Mouse (Mus musculus) embryonic facial prominence, embryonic 13.5 days (tissue): ENCODE results near the gene Vgll4. TPM values are rescaled to one million over a fixed set of nuclear protein-coding genes. Genes with fewer than 3 reads are reported as not detected.

Experiments used
- ATAC-seq: fragments of 200-750 bp; cut with Nextera tagmentation; 2 replicates; pipeline ENCODE4 v1.8.0; 2017; ENCODE audit warnings: low read depth; ENCODE audit not compliant: insufficient number of reproducible peaks, insufficient read depth, low FRiP score, low TSS enrichment
- H3K27ac ChIP-seq: fragments of 300-500 bp; sonication (generic); 2 replicates; pipeline ENCODE4 v1.5.1; 2015; ENCODE audit warnings: moderate library complexity, mild to moderate bottlenecking, inconsistent platforms
- H3K27me3 ChIP-seq: fragments of 300-500 bp; sonication (generic); 2 replicates; pipeline ENCODE4 v1.6.1; 2015; ENCODE audit warnings: mild to moderate bottlenecking, inconsistent platforms
- H3K36me3 ChIP-seq: fragments of 300-500 bp; sonication (generic); 2 replicates; pipeline ENCODE4 v1.6.1; 2015; ENCODE audit warnings: mild to moderate bottlenecking, inconsistent platforms
- H3K4me1 ChIP-seq: fragments of 300-500 bp; sonication (generic); 2 replicates; pipeline ENCODE4 v1.6.1; 2015; ENCODE audit warnings: inconsistent platforms
- H3K4me2 ChIP-seq: fragments of 300-500 bp; sonication (generic); 2 replicates; pipeline ENCODE4 v1.6.1; 2015; ENCODE audit warnings: moderate library complexity, mild to moderate bottlenecking, inconsistent platforms
- H3K4me3 ChIP-seq: fragments of 300-500 bp; sonication (generic); 2 replicates; pipeline ENCODE4 v1.5.1; 2015; ENCODE audit warnings: mild to moderate bottlenecking, inconsistent platforms
- H3K9ac ChIP-seq: fragments of 300-500 bp; sonication (generic); 2 replicates; pipeline ENCODE4 v1.6.1; 2015; ENCODE audit warnings: mild to moderate bottlenecking, inconsistent platforms
- H3K9me3 ChIP-seq: fragments of 300-500 bp; sonication (generic); 2 replicates; pipeline ENCODE4 v1.6.1; 2016; ENCODE audit warnings: inconsistent platforms
- WGBS: fragments of 180-500 bp; shearing (Covaris S2); methylation state at CpG from one replicate; pipeline ENCODE4 v1.1.7; 2015; ENCODE audit warnings: mixed read lengths; 5-methylcytosine and 5-hydroxymethylcytosine counted together
- polyA plus RNA-seq: library from polyadenylated mRNA; unstranded; fragments of >200 nt; fragmentation: Nextera tagmentation; extraction: Ambion mirVana; gene quantifications from 2 replicates; pipeline ENCODE4 v1.2.1, GENCODE M21; 2015

Gene Vgll4
- polyA plus RNA-seq, 1 experiment from 2014 or later: 148 TPM

DNA sequence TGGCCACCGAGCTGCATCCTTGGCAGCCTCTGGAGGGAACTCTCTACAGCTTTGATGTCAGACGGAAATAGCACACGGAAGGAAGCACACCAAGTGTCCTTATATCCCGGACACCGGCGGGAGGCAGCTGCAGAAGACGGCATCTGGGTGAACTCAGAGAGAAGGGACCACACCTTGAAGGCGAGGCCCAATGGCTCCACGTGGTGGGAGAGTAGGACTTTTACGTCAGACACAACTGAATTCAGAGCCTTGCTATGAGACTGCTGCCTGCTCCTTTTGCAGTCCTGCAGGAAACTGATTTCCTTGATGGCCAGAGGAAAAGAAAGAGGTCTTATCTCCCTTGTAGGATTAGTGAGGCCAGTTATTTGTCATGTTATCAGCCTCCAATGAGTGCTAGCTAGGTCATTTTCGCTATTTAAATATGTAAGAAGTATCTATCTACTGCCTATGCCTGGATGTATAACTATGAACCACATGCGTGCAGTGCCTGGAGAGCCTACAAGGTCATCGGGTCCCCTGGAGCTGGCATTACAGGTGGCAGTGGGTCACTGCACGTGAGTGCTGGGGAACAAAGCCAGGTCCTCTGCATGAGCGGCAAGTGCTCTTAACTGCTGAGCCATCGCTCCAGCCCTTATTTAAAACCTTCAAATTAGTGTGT, 28.7 kb upstream of the Vgll4 start:
- Histone ChIP-seq H3K27me3 (no peaks in the 10 kb centered on the region), H3K4me3 (no peak overlapping the region), H3K27ac (0 out of 2 replicates have a peak overlapping the region, but pooled peaks have one; percentile 48), H3K36me3 (peaks cover 20% of the 10 kb centered on the region), H3K4me1 (peaks cover 30% of the 10 kb centered on the region), H3K4me2 (no peak overlapping the region), H3K9ac (no peak overlapping the region), H3K9me3 (no peaks in the 10 kb centered on the region)
- 81% methylated on average over 16 of the region's 16 CpGs for WGBS
- ATAC-seq: no peak

DNA sequence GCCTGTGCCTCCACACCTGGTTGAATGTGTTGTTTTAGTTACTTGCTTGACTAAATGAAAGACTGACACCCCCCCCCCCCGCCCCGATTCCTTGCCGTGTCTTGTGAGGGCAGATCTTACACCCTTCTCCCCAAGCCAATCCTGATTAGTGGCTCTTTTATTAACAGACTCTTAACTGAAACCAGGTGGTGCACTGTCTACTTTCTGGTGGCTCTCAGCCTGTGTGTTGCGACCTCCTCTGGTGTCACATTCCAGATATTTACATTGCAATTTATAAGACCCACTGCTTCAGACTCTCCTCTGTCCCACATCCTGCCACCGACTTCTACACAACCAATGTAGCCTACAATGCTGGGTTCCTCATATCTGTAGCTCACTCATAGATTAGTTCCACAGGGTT, 27.7 kb upstream of the Vgll4 start:
- Histone ChIP-seq H3K4me2 (no peak overlapping the region), H3K27me3 (no peaks in the 10 kb centered on the region), H3K4me1 (peaks cover 36% of the 10 kb centered on the region), H3K9ac (no peak overlapping the region), H3K36me3 (peaks cover 14% of the 10 kb centered on the region), H3K9me3 (no peaks in the 10 kb centered on the region), H3K27ac (peak overlapping the region; percentile 48; the same call in 1 of the 2 replicates), H3K4me3 (no peak overlapping the region)
- WGBS: 20% methylated on average over 5 of the region's 5 CpGs
- ATAC-seq: no peak

DNA sequence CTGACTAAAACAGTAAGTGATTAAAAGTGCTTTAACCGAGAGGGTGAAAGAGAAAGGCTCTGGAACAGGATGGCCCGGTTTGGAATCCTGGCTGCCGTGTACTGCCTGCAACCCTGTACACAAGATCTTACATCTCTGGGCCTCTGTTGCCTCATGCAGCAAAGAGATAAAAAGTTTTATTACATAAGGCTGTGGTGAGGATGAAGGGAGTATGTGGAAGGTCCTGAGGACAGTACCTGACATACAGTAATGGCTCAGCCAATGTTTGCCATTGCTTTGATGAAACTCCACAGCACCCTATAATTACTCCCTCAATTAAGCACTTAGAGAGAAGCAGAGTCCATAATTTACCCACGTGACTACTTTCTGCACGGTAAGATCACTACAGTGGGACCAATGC, 27.1 kb upstream of the Vgll4 start:
- WGBS: 51% methylated on average over 5 of the region's 5 CpGs
- Histone ChIP-seq H3K27ac (peak overlapping the region; percentile 48; the same call in 1 of the 2 replicates), H3K4me2 (no peak overlapping the region), H3K4me1 (peaks cover 42% of the 10 kb centered on the region), H3K9me3 (no peaks in the 10 kb centered on the region), H3K4me3 (no peak overlapping the region), H3K36me3 (peaks cover 12% of the 10 kb centered on the region), H3K9ac (peak overlapping the region; percentile 36; the same call in 1 of the 2 replicates), H3K27me3 (no peaks in the 10 kb centered on the region)
- no peak for ATAC-seq

DNA sequence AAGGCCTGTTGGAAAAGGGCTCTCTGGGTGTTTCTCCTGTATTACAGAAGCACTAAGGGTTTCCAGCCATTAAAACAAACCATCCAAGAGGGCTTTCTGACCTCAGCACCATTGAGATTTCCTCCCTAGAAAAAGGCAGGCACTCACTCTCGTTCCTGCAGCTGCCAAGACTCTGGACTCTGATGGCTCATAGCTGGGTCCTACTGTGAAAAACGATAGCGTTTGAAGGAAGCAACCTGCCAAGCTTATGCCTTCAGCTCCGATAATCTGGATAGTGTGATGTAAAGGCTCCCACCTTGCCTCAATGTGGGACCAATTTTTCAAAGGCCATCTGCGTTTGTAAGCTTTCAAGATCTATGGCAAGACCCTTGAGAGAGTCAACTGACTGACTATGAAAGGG, 24.3 kb upstream of the Vgll4 start:
- peak overlapping the region; percentile 48 for H3K27ac ChIP-seq
- H3K4me1 ChIP-seq: peaks cover 59% of the 10 kb centered on the region
- H3K27me3 ChIP-seq: no peaks in the 10 kb centered on the region
- 88% methylated on average over 5 of the region's 5 CpGs for WGBS
- no peaks in the 10 kb centered on the region for H3K36me3 ChIP-seq
- no peak overlapping the region for H3K4me3 ChIP-seq
- ATAC-seq: no peak
- H3K4me2 ChIP-seq: no peak overlapping the region
- no peak overlapping the region for H3K9ac ChIP-seq
- no peaks in the 10 kb centered on the region for H3K9me3 ChIP-seq

DNA sequence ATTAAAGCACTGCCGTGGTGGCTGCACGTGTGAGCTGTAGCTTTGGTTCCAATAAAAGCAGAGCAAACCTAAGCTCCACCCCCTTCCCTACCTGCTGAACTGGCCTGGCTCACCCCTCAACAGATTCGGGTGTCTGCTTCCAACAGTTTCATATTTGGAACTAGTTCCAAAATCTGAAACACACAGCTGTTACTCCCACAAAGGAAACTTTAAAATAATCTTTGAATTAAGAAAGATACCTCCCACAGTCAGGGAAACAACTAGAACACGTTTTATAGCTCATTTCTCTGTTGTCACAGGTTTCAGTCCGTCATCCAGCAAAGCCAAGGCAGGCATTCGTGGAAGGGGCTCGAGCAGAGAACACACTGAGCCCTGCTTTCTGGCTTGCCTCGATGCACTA, 23.9 kb upstream of the Vgll4 start:
- Histone ChIP-seq H3K27ac (peak overlapping the region; percentile 48), H3K36me3 (no peaks in the 10 kb centered on the region), H3K4me2 (no peak overlapping the region), H3K9me3 (no peaks in the 10 kb centered on the region), H3K27me3 (no peaks in the 10 kb centered on the region), H3K4me1 (peaks cover 61% of the 10 kb centered on the region), H3K9ac (no peak overlapping the region), H3K4me3 (no peak overlapping the region)
- ATAC-seq: no peak
- 40% methylated on average over 8 of the region's 8 CpGs for WGBS

DNA sequence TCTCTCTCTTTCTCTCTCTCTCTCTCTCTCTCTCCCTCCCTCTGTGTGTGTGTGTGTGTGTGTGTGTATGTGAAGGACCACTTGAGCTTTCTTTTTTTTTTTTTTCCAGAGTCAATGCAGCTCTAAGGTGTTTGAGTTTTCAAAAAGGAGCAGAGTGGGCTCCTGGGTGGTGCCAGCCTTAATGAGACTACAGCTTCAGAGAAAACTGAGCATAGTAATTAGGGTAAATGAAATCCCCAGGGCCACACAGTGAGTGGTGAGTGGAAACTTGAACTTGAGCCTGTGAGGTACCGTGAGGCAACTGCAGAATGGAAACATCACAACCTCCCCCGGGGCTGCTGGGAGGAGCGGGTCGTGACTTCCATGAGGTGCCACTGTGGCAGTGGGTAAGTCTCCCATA, 22.1 kb upstream of the Vgll4 start:
- no peaks in the 10 kb centered on the region for H3K36me3 ChIP-seq
- H3K27me3 ChIP-seq: no peaks in the 10 kb centered on the region
- H3K9ac ChIP-seq: no peak overlapping the region
- ATAC-seq: no peak
- H3K4me2 ChIP-seq: no peak overlapping the region
- no peaks in the 10 kb centered on the region for H3K9me3 ChIP-seq
- 57% methylated on average over 4 of the region's 4 CpGs for WGBS
- peaks cover 55% of the 10 kb centered on the region for H3K4me1 ChIP-seq
- H3K4me3 ChIP-seq: no peak overlapping the region
- H3K27ac ChIP-seq: no peak overlapping the region

DNA sequence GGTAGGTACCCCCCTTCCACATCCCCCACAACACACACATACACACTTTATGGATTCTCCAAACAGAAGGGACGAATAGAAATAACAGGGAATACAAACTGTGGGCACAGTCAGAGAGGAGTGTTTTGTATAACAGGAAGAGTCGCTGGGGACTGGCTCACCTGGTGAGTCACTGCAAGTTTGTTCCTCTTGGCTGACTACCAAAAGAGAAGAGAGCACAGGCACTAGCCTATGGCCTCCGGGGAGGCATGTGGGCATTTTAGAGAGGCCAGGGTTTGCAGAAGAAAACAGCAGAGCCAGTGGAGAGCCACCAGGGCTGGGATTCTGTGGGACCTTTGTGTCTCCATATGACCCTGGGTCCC, 18.8 kb upstream of the Vgll4 start:
- H3K4me1 ChIP-seq: peaks cover 49% of the 10 kb centered on the region
- H3K27ac ChIP-seq: peak overlapping the region; percentile 76
- 66% methylated on average over 3 of the region's 3 CpGs for WGBS
- no peaks in the 10 kb centered on the region for H3K9me3 ChIP-seq
- H3K36me3 ChIP-seq: no peaks in the 10 kb centered on the region
- H3K9ac ChIP-seq: no peak overlapping the region
- ATAC-seq: peak; percentile 59; the same call in 1 of the 2 replicates
- H3K4me3 ChIP-seq: no peak overlapping the region
- H3K27me3 ChIP-seq: no peaks in the 10 kb centered on the region
- H3K4me2 ChIP-seq: no peak overlapping the region

DNA sequence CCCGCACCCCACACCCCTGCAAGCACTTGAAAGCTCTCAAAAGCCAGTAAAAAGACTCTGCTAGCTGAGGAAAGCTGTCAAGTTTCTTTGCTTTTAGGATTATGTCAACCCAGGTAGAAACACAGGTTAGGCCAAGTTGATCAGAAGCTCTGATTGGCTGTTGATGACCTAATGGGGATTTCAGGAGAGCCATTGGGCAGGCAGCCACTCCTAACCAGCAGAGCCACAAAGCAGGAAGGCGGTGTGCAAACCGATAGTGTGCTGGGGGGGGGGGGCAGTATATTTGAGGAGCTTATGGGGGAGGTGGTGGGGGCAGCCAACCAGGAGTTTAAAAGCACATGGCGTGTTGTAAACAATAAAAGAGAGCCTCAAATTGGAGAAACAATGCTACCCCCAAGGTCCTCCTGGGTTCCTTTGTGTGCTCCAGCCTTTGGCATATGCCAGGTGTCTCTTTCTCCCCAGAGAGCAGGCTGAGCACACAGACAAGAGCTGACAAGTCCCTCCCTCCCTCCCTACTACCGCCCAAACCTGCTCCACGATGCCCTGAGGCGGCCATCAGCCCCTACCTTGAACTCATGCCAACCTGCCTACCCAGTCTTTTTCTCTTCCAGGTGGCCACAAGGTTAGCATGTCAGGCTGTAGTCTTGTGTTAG, 18.3 kb upstream of the Vgll4 start:
- H3K4me3 ChIP-seq: no peak overlapping the region
- H3K36me3 ChIP-seq: no peaks in the 10 kb centered on the region
- no peak overlapping the region for H3K9ac ChIP-seq
- WGBS: 52% methylated on average over 7 of the region's 7 CpGs
- no peaks in the 10 kb centered on the region for H3K27me3 ChIP-seq
- H3K27ac ChIP-seq: peak overlapping the region; percentile 76
- peaks cover 46% of the 10 kb centered on the region for H3K4me1 ChIP-seq
- no peaks in the 10 kb centered on the region for H3K9me3 ChIP-seq
- no peak overlapping the region for H3K4me2 ChIP-seq
- peak; percentile 86 for ATAC-seq

DNA sequence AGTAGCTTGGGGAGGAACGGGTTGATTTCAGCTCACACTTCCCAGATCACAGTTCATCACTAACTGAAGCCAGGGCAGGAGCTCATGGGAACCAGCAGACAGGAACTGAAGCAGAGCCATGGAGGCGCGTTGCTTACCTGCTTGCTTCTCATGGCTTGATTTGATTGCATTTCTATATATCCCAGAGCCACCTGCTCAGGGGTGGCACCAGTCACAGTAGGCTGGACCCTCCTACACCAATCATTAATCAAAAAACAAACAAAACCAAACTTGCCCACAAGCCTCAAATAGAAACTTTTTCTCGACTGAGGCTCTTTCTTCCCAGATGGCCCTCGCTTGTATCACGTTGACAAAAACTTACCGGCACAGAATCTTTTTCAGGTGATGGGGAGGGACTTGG, 12.9 kb upstream of the Vgll4 start:
- WGBS: 81% methylated on average over 7 of the region's 7 CpGs
- Histone ChIP-seq H3K9me3 (no peaks in the 10 kb centered on the region), H3K4me3 (no peak overlapping the region), H3K27me3 (no peaks in the 10 kb centered on the region), H3K27ac (no peak overlapping the region), H3K4me2 (no peak overlapping the region), H3K4me1 (peaks cover 7% of the 10 kb centered on the region; the same call in 1 of the 2 replicates), H3K9ac (no peak overlapping the region), H3K36me3 (no peaks in the 10 kb centered on the region)
- ATAC-seq: no peak

DNA sequence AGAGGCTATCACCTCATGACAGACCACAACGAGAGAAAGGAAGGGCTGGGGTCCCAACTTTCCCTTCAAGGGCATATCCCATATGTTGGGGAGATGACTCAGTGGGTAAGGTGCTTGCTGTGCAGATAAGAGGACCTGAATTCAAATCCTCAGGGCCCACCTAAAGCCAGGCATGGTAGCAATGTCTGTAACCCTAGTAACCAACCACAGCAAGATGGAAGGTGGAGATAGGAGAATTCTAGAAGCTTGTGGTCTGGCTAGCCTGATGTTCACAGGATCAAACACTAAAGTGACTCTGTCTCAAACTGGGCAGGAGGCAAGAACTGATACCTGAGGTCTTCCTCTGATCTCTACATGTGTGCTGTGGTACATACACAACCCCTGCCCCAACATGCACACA, 9.9 kb upstream of the Vgll4 start:
- Histone ChIP-seq H3K4me2 (no peak overlapping the region), H3K4me1 (peaks cover 15% of the 10 kb centered on the region), H3K27me3 (no peaks in the 10 kb centered on the region), H3K9me3 (no peaks in the 10 kb centered on the region), H3K9ac (no peak overlapping the region), H3K4me3 (no peak overlapping the region), H3K27ac (no peak overlapping the region), H3K36me3 (no peaks in the 10 kb centered on the region)
- ATAC-seq: no peak
- 63% methylated on average over 1 of the region's 1 CpGs for WGBS

DNA sequence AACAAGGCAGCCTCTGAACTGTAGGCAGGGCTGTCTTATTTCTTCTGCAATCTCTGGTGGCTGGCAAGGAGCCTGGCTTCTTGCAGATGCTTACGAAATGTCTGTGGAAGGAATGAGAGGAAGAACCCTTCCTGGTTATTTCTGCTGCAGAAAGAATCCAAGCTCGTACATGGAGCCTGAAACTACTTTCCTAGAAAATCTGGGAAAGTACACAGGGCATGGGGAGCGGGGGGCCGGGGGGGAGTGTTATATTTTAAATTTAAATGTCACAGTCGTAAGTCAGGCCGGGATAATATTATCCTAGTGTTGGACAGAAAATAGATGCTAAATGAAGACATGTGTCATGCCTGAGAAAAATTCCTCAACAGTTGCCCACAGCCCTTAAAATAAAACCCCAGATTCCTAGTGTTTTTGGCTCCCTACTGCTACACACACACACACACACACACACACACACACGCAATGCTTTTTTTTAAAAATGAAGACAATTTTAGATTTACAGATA, 7.2 kb upstream of the Vgll4 start:
- H3K4me3 ChIP-seq: no peak overlapping the region
- no peak overlapping the region for H3K4me2 ChIP-seq
- H3K9me3 ChIP-seq: no peaks in the 10 kb centered on the region
- H3K36me3 ChIP-seq: no peaks in the 10 kb centered on the region
- no peak for ATAC-seq
- peaks cover 16% of the 10 kb centered on the region for H3K4me1 ChIP-seq
- H3K27me3 ChIP-seq: no peaks in the 10 kb centered on the region
- peak overlapping the region; percentile 81 for H3K27ac ChIP-seq
- WGBS: 39% methylated on average over 7 of the region's 7 CpGs
- 0 out of 2 replicates have a peak overlapping the region, but pooled peaks have one; percentile 27 for H3K9ac ChIP-seq

DNA sequence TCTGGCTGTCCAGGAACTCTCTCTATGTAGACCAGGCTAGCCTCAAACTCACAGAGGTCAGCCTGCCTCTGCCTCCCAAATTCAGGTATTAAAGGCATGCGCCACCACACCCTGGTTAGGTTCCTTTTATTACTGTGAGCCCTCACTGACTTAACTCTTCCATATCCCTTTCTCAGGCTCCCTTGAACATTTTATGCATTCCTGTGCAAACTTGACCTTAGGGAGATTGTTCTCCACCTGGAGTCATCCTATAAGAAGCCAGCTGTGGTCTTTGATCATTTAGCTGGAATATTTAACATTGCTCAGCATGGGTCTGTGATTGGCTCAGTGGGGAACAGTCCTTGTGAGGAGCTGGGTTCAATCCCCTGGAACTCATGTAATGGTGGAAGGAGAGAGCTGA, 4.5 kb upstream of the Vgll4 start:
- peaks cover 37% of the 10 kb centered on the region for H3K4me1 ChIP-seq
- no peaks in the 10 kb centered on the region for H3K27me3 ChIP-seq
- no peak overlapping the region for H3K27ac ChIP-seq
- H3K9me3 ChIP-seq: no peaks in the 10 kb centered on the region
- H3K4me2 ChIP-seq: no peak overlapping the region
- no peak for ATAC-seq
- WGBS: 84% methylated on average over 1 of the region's 1 CpGs
- H3K9ac ChIP-seq: no peak overlapping the region
- no peak overlapping the region for H3K4me3 ChIP-seq
- H3K36me3 ChIP-seq: no peaks in the 10 kb centered on the region
